Mouse (Mus musculus) heart, embryonic 16.5 days (tissue): ENCODE results near the gene Ldlr. TPM values are rescaled to one million over a fixed set of nuclear protein-coding genes. Genes with fewer than 3 reads are reported as not detected.
"Not testable (repeated sequence)": the region's sequence is repeated elsewhere in the genome, so short reads cannot be mapped to it uniquely, and the experiment has no call there.

Experiments used
- ATAC-seq: fragments of 200-750 bp; cut with Nextera tagmentation; replicated peaks from 2 replicates; pipeline ENCODE4 v1.8.0; 2017; ENCODE audit warnings: moderate number of reproducible peaks; ENCODE audit not compliant: insufficient read depth, low FRiP score; ENCODE audit errors: extremely low read depth
- H3K27ac ChIP-seq: fragments of 300-500 bp; sonication (generic); 2 replicates; pipeline ENCODE4 v1.5.1; 2014; ENCODE audit warnings: mild to moderate bottlenecking, low read length, control low read depth, moderate library complexity
- H3K27me3 ChIP-seq: fragments of 300-500 bp; sonication (generic); 2 replicates; pipeline ENCODE4 v1.6.1; 2014; ENCODE audit warnings: low read length, mixed read lengths; ENCODE audit not compliant: control insufficient read depth, insufficient read depth
- H3K36me3 ChIP-seq: fragments of 300-500 bp; sonication (generic); 2 replicates; pipeline ENCODE4 v1.6.1; 2014; ENCODE audit not compliant: control insufficient read depth, insufficient read depth
- H3K4me1 ChIP-seq: fragments of 300-500 bp; sonication (generic); 2 replicates; pipeline ENCODE4 v1.6.1; 2014; ENCODE audit warnings: low read length, mixed read lengths; ENCODE audit not compliant: control insufficient read depth, insufficient read depth
- H3K4me2 ChIP-seq: fragments of 300-500 bp; sonication (generic); 2 replicates; pipeline ENCODE4 v1.6.1; 2014; ENCODE audit warnings: low read depth, mild to moderate bottlenecking, control low read depth, low read length
- H3K4me3 ChIP-seq: fragments of 300-500 bp; sonication (generic); 2 replicates; pipeline ENCODE4 v1.5.1; 2014; ENCODE audit warnings: mild to moderate bottlenecking, control low read depth, low read length
- H3K9ac ChIP-seq: fragments of 300-500 bp; sonication (generic); 2 replicates; pipeline ENCODE4 v1.6.1; 2014; ENCODE audit warnings: low read length, control low read depth
- H3K9me3 ChIP-seq: fragments of 300-500 bp; sonication (generic); replicated peaks from 2 replicates; pipeline ENCODE4 v1.6.1; 2016; ENCODE audit warnings: low read length; ENCODE audit not compliant: control insufficient read depth
- WGBS: fragments of 180-500 bp; shearing (Covaris S2); extraction: QIAGEN DNeasy Blood & Tissue Kit; methylation state at CpG from one replicate; pipeline ENCODE4 v1.1.7; 2014; 5-methylcytosine and 5-hydroxymethylcytosine counted together
- polyA plus RNA-seq: library from polyadenylated mRNA; unstranded; fragments of >200 nt; fragmentation: Nextera tagmentation; extraction: Ambion mirVana; gene quantifications from 2 replicates; pipeline ENCODE4 v1.2.1, GENCODE M21; 2015

The Ldlr gene
- polyA plus RNA-seq, 1 experiment from 2014 or later, result 17.7 TPM

DNA sequence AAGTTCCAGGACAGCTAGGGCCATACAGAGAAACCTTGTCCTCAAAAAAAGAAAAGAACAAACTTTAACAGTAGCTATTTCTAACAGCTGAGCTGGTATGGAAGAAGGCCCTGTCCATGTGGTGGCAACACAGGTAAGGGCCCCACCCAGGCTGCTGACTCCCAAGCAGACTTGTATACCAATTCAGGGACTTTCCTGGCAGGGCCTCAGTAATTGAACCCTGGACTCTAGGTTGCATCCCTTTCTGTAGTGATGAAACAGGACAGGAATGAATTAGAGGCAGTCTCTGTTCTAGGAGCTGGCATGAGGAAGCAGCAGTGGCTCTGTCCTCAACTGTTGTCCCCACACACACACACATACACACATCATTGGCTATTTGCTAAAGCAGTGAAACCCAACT, 29.2 kb upstream of the Ldlr start:
- Histone ChIP-seq H3K4me3 (no peak overlapping the region), H3K4me1 (no peaks in the 10 kb centered on the region; the same call in 1 of the 2 replicates), H3K36me3 (peaks cover 22% of the 10 kb centered on the region), H3K9me3 (no peaks in the 10 kb centered on the region), H3K4me2 (no peak overlapping the region), H3K9ac (no peak overlapping the region), H3K27ac (no peak overlapping the region), H3K27me3 (no peaks in the 10 kb centered on the region)
- ATAC-seq, result no peak

DNA sequence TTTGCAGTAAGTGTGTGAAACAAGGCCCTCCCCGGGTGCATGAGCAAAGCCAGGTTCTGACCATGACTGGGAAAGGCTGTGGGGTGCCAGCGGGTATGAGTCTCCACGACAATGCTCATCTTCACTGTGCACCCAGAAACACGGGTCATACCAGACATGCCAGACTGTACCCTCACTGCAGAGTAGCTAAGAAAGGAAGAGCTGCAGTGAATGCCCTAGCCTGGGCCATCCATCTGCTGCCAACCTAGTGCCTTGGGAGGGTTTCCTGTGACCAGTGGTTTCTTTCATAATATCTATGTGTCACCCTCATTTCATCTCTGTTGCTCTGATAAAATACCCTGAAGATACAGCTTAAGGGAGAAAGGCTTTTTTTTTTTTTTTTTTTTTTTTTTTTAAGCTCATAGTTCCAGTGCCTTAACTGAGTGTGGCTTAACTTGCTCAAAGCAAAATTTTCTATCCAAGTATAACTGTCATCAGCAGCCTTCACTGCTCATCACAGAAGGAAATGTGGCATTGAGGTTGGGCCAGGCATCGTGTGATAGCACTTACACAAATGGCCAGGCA, 28.0 kb upstream of the Ldlr start:
- 89% methylated on average over 5 of the region's 5 CpGs for WGBS
- Histone ChIP-seq H3K9me3 (no peaks in the 10 kb centered on the region), H3K4me1 (no peaks in the 10 kb centered on the region), H3K27me3 (no peaks in the 10 kb centered on the region), H3K9ac (no peak overlapping the region), H3K4me3 (no peak overlapping the region), H3K4me2 (no peak overlapping the region), H3K36me3 (peaks cover 22% of the 10 kb centered on the region), H3K27ac (no peak overlapping the region)
- no peak for ATAC-seq

DNA sequence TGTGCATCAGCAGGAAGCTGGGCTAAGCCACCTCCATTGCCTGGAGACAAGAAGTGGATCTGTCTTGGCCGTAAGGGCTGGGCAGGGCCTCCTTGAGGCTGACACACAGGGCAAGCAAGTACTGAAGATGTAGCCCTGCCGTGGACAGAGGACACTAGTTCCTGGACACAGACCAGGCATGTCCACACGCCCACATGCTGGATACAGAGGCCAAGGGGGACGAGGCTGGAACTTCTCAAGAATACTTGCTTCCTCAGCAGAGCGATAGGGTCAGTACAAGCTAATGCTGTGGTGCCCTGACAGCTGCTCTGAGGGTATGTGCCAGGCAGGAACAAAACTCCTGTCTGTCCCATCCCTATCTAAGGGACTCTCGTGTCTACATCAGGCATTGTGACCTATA, 26.2 kb upstream of the Ldlr start:
- Histone ChIP-seq H3K4me1 (no peaks in the 10 kb centered on the region), H3K36me3 (peaks cover 40% of the 10 kb centered on the region), H3K9ac (no peak overlapping the region), H3K9me3 (no peaks in the 10 kb centered on the region), H3K4me2 (no peak overlapping the region), H3K27ac (no peak overlapping the region), H3K4me3 (no peak overlapping the region), H3K27me3 (no peaks in the 10 kb centered on the region)
- no peak for ATAC-seq
- WGBS, result 76% methylated on average over 6 of the region's 6 CpGs

DNA sequence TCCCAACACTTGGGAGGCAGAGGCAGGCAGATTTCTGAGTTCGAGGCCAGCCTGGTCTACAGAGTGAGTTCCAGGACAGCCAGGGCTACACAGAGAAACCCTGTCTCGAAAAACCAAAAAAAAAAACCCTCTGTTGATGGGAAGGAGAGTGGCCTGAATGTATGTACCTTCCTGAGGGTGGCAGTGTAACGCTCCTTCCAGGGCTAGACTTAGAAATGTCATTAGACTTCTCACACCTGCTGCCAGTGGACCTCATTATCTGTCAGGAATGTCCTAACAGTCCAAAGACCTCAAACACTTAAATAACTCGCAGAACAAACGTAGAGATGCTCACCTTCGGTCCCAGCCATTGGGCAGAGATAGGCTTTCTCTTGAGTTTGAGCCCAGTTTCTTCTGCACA, 24.0 kb upstream of the Ldlr start:
- H3K9ac ChIP-seq, H3K4me2 ChIP-seq, H3K4me1 ChIP-seq, H3K27me3 ChIP-seq, H3K4me3 ChIP-seq, ATAC-seq, H3K9me3 ChIP-seq, H3K27ac ChIP-seq: not testable (repeated sequence)
- 60% methylated on average over 6 of the region's 6 CpGs for WGBS
- peaks cover 38% of the 10 kb centered on the region for H3K36me3 ChIP-seq

DNA sequence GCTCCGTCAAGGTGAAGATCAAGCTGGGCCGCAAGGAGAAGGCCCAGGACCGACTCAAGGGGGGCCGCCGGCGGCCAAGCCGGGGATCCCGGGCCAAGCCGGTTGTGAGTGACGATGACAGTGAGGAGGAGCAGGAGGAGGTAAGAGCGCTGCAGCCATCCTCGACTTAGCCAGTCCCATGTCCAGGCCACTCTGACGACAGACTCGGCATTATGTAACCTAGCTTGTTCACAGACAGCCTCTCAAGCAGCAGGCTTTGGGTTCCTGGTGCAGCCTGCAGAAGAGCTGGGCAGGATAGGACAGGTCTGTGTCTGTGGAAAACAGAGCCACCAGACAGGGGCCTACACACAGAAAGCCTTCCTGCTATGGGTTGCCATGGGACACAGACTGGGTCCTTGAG, 22.2 kb upstream of the Ldlr start:
- ATAC-seq, result no peak
- H3K4me1 ChIP-seq, result no peaks in the 10 kb centered on the region
- H3K9me3 ChIP-seq, result no peaks in the 10 kb centered on the region
- H3K27me3 ChIP-seq, result no peaks in the 10 kb centered on the region
- H3K27ac ChIP-seq, result no peak overlapping the region
- WGBS, result 93% methylated on average over 14 of the region's 14 CpGs
- H3K4me3 ChIP-seq, result no peak overlapping the region
- no peak overlapping the region for H3K4me2 ChIP-seq
- H3K9ac ChIP-seq, result no peak overlapping the region
- peaks cover 38% of the 10 kb centered on the region for H3K36me3 ChIP-seq

DNA sequence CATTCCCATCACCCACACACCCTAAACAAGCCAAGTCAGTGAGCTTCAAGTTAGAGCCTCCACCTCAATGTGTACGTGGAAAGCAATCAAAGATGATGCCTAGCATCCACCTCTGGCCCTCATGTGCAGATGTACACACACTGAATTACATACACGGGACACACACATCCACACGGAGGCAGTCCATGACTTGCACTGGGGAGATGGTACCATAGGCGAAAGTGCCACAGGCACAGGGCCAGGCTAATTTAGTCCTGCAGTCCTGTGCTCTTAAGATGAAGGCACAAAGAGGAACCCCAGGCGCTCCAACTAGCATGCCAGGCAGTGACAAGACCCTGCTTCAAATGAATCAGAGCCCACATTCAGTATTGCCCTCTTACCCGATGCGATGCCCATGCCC, 19.8 kb upstream of the Ldlr start:
- H3K27me3 ChIP-seq, result no peaks in the 10 kb centered on the region
- H3K9ac ChIP-seq, result no peak overlapping the region
- ATAC-seq, result no peak
- no peak overlapping the region for H3K4me3 ChIP-seq
- H3K9me3 ChIP-seq, result no peaks in the 10 kb centered on the region
- H3K4me2 ChIP-seq, result no peak overlapping the region
- H3K27ac ChIP-seq, result no peak overlapping the region
- WGBS, result 86% methylated on average over 7 of the region's 7 CpGs
- peaks cover 44% of the 10 kb centered on the region for H3K36me3 ChIP-seq
- no peaks in the 10 kb centered on the region for H3K4me1 ChIP-seq

DNA sequence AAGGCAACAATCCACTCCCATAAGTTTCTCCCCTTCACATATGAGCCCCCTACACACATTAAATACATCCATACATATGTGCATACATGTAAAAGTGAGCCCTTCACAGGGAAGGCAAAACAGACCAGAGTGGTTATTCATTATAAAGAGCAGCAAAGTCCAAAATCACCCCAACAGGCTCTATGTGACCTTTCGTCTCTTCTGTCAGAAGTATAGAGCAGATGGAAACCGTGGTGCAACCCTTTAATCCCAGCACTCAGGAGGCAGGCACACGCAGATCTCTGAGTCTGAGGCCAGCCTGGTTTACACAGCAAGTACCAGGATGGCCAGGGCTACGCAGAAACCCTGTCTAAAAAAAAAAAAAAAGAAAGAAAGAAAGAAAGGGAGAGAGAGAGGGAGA, 17.2 kb upstream of the Ldlr start:
- no peak overlapping the region for H3K4me2 ChIP-seq
- H3K27me3 ChIP-seq, result no peaks in the 10 kb centered on the region
- H3K4me3 ChIP-seq, result no peak overlapping the region
- H3K4me1 ChIP-seq, result no peaks in the 10 kb centered on the region
- H3K9me3 ChIP-seq, result no peaks in the 10 kb centered on the region
- peaks cover 29% of the 10 kb centered on the region for H3K36me3 ChIP-seq
- H3K9ac ChIP-seq, result no peak overlapping the region
- no peak for ATAC-seq
- no peak overlapping the region for H3K27ac ChIP-seq
- 81% methylated on average over 4 of the region's 4 CpGs for WGBS

DNA sequence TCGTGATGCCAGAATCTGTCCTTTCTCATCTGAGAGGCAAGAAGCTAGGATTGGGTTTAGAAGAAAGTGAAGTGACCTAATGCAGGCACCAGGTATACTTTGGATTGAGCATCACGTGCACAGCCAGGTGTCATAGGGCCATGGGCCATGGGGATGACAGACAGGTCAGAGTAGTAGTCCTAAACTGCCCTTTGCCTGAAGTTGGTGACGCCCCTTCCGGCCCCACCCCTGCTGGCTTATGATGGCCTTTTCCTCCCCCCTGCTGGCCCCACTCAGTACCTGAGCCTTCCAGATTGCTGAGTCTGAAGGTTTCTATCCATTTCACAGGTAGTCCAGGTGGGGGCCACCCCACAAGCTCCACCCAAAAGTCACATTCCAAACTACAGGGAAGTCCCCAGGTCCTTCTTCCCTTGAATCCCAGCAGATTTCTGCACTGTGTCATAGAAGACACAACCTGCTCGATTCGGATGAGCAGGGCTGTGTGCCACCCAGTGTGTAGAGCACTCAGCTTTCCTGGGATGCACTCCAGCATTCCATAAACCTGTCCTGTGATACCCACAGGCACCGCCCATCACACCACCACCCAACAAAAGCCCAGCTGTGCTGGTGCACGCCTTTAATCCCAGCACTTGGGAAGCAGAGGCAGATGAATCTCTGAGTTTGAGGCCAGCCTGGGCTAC, 16.6 kb upstream of the Ldlr start:
- H3K4me3 ChIP-seq, result no peak overlapping the region
- H3K4me2 ChIP-seq, result no peak overlapping the region
- H3K4me1 ChIP-seq, result no peaks in the 10 kb centered on the region
- H3K27me3 ChIP-seq, result no peaks in the 10 kb centered on the region
- H3K36me3 ChIP-seq, result peaks cover 22% of the 10 kb centered on the region
- H3K9me3 ChIP-seq, result no peaks in the 10 kb centered on the region
- ATAC-seq, result no peak
- H3K9ac ChIP-seq, result no peak overlapping the region
- H3K27ac ChIP-seq, result no peak overlapping the region
- 87% methylated on average over 8 of the region's 8 CpGs for WGBS

DNA sequence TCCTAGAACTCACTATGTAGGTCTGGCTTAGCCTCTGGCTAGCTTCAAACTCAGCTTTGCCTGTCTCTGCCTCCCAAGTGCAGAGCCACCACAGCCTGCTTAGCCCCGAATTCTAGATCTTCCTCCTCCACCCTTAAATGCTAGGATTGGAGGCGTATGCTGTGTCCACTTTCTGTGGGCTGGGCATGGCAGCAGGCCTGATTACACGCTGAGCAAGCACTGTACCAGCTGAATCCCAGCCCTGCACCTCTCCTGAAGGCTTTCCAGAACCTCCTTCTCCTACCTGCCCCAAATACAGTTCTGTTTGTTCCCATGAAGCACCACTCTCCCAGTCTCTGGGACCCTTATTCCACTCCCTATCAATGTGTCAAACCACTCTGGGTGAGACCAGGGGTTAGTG, 13.9 kb upstream of the Ldlr start:
- no peaks in the 10 kb centered on the region for H3K4me1 ChIP-seq
- no peak overlapping the region for H3K4me2 ChIP-seq
- WGBS, result 92% methylated on average over 3 of the region's 3 CpGs
- no peak overlapping the region for H3K9ac ChIP-seq
- no peak overlapping the region for H3K4me3 ChIP-seq
- no peak for ATAC-seq
- H3K27me3 ChIP-seq, result no peaks in the 10 kb centered on the region
- no peak overlapping the region for H3K27ac ChIP-seq
- peaks cover 7% of the 10 kb centered on the region for H3K36me3 ChIP-seq
- no peaks in the 10 kb centered on the region for H3K9me3 ChIP-seq
